Mouse (Mus musculus) layer of hippocampus, adult 9-11 months (tissue): Measurements from ENCODE around the gene Aff3.

Experiments
- DNase-seq: peaks from one replicate; pipeline ENCODE4 v3.0.0; 2022

The Aff3 gene

GRCm38 (mm10) chr1:38130715-38131483 is 533.9 kb downstream of the Aff3 start:
- no peak for DNase-seq

- peak; percentile 97 for DNase-seq
Measured at GRCm38 (mm10) chr1:38129501-38130267, 535.1 kb downstream of the Aff3 start, which contains the start of gene Rev1. Gene Rev1, minus strand, starts transcription at chr1:38129801.

- DNase-seq = peak; percentile 32
Measured at GRCm38 (mm10) chr1:38128919-38129436, 535.8 kb downstream of the Aff3 start.
